Mouse (Mus musculus) liver, adult (tissue): ENCODE results near the gene Naxd.
A peak's percentile ranks its signal among the peaks of the same experiment; 100 is the strongest.

Source experiments
- GATA4 ChIP-seq: IDR thresholded peaks from 2 replicates; pipeline ENCODE4 v1.6.1; 2014; ENCODE audit warnings: mild to moderate bottlenecking, low read length; ENCODE audit not compliant: insufficient replicate concordance

Naxd gene

GRCm38 (mm10) chr8:11497017-11497990 is at the start of gene Naxd:
Naxd (plus strand) TSS chr8:11497506.
- TF ChIP-seq GATA4: peak; percentile 58; the same call in 1 of the 2 replicates

GRCm38 (mm10) chr8:11447910-11448570 is 49.3 kb upstream of the Naxd start:
- TF ChIP-seq GATA4: no peak

DNA sequence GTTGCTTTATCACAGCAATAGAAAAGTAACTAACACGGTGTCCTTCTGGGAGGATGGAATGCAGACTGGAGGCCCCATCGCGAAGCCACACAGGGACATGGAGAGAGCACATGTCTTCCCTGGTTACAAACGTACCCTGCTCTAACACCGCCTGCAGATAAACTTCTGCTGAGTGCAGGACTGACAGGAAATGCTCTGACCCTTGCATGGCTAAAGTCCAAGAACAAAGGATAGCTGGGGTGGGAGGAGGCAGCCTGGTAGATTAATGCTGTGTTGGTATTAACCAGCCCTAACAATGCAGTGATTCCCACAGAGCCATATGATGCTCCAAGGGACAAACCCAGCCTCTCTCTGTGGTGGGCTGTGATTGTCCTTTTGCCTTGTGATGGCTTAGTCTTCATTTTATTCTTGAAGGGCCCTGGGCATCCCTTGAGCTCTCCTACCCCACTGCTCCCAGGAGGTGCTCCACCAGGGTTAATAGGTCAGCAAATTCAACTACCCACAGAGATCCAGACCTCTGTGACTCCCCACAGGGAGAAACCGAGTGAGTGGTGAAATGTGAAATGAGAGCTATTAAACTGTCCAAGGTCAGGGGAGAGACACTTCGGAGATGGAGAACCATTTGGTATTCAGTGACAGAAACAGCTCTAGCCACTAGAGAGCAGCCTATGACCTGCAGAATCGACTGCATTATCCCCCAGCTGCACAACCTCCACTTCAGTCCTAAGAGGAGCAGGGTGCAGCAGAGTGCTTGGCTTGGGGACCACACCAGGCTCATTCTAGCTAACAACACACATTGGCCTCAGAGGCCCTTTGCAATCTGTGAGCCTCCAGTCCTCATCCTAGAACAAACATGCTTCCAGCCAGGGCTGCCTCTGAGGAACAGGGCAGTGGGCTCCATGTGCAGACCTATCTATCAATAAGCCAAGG is 46.9 kb upstream of the Naxd start:
- peak; percentile 45; the same call in 1 of the 2 replicates for TF ChIP-seq GATA4

DNA sequence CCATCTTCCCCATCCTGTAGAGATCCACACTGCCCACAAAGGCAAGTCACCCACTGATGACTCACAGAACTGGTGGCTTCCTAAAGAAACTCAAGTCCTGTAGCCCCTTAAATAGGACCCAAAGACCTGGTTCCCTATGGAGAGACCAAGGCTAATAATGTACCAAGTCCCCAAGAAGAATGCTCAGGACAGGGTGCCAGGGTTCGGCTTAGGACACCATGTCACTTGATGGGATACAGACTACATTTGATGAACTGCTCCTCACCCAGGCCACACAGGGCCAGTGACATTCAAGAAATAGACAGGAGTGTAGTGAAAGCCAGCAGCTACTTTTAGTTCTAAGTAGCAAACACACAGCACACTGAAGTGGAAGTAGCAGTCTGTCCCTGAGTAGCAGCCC is 45.2 kb upstream of the Naxd start:
- no peak for TF ChIP-seq GATA4

- TF ChIP-seq GATA4: no peak
Measured at GRCm38 (mm10) chr8:11452559-11452958, 44.7 kb upstream of the Naxd start.

DNA sequence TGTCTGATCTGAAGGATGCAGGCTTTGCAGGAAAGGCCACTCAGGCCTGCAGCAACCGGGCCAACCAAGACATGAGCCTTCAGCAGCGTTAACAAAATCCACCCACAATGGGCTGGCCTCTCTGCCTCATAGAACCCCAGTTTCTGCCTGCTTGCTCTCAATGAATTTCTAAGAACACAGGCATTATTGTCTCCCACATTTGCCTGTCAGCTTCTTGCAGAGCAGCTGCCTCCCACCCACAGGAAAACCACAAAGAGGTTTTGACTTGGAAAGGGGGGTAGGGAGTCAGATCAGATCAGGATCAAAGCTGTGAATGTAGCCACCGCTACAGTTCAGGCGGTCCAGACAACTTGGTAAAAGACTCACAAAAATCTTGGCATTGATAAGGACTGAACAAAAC is 44.3 kb upstream of the Naxd start:
- no peak for TF ChIP-seq GATA4

- TF ChIP-seq GATA4: no peak
Measured at GRCm38 (mm10) chr8:11454228-11454627, 43.1 kb upstream of the Naxd start.

DNA sequence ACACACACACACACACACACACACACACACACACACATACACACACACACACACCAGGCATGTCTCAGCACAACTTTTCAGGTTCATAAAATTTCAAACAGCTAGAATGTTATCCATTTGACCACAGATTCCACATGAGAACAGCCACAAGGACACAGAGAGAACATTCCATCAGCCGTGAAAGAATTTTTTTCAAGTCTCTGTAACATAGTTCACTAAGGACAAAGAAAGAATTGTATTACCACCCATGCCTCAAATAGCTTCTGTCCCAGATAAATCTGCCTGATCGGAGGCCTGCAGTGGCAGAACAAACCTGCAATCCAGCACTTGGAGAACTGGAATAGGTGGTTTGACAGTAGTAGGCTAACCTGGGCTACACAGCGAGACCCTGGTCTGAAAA is 40.0 kb upstream of the Naxd start:
- no peak for TF ChIP-seq GATA4

DNA sequence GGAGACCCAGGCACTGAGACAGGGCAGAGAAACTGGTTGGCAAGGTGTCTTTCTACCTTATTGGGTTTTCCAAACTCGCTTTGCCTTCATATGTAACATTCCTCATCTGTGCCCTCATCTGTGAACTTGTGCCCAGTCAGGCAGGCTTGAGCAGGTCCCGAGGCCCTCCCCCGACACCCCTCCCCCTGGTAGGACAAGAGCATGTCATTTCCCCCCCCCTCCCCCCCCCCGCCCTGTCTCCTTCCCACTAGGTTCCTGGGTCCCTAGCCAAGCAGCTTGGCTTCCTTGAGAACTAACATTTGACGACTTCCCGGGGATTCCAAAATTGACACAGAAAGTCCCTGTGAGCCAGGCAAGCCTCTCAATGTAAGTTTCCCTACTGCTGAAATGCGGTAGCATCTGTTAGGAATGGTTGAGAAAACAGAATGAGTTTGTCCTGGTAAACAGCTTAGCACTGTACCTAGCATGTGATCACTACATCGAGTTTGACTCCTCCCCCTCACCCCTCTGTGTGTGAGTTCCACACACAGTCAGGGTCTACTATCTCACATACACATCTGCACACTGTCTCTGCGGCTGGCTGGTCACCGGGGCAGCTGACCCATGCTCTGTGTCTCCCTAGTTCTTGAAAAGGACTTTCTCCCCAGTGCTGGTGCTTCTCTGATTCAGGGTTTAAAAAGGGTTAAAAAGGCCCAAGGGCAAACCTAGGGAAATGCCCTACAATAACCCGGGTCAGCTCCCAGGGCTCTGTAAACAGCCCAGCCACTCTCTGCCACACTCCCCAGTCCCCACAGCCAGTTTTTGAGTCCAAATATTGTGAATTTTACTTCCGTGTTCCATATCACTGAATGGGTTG is 39.1 kb upstream of the Naxd start:
- no peak; the same call in 1 of the 2 replicates for TF ChIP-seq GATA4

GRCm38 (mm10) chr8:11459016-11459415 is 38.3 kb upstream of the Naxd start:
- TF ChIP-seq GATA4: no peak

DNA sequence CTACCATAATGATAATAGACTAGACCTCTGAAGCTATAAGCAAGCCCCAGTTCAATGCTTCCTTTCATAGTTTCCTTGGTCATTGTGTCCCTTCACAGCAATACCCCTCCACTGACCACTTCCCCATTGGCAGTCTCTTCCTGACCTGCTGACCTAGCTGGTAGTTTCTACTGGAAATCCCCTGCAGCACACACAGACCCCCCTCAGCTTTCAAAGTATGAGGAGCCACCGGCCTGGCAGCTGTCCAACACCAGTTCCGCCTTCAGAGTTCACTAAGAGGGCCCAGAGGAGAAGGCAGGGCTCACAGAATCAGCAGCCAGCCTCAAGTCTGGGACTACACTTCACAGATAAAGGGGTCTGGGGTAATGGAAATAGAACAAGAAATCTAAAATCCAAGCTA is 36.4 kb upstream of the Naxd start:
- no peak for TF ChIP-seq GATA4

- TF ChIP-seq GATA4: no peak
Measured at GRCm38 (mm10) chr8:11461847-11462246, 35.5 kb upstream of the Naxd start.

GRCm38 (mm10) chr8:11462641-11463040 is 34.7 kb upstream of the Naxd start:
- TF ChIP-seq GATA4: no peak

DNA sequence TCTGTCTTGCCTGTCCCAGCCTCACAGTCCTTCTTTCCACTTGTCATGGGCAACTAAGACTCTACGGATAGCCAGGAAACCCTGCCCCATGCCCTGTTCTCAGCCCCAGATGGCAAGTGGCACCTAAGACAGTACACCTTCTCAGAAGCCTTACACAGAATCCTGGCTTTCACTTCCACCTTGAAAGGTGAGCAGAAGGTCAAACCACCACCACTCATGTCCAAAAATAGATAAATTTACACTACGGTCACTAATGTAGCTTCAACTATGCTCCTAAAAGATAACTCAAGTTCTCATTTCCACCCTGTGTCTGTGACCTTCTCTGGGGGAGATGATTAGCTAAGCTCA is 33.8 kb upstream of the Naxd start:
- no peak for TF ChIP-seq GATA4
